Mouse (Mus musculus) urinary bladder, adult 18-20 months (tissue): ENCODE data around the gene Gm11084.

Experiments
- DNase-seq, 2 experiments: peaks; one replicate each; pipeline ENCODE4 v3.0.0; 2022; ENCODE audit warnings: low spot score in 2 of 2, mixed read lengths in 2 of 2

Gm11084 gene

GRCm38 (mm10) chr2:72952979-72953378 is 33.5 kb downstream of the Gm11084 start:
- no peak for DNase-seq

GRCm38 (mm10) chr2:72935937-72936336 is 50.6 kb downstream of the Gm11084 start:
- DNase-seq, result no peak

GRCm38 (mm10) chr2:72932186-72932585 is 54.3 kb downstream of the Gm11084 start:
- DNase-seq, result no peak

- no peak for DNase-seq
Observed at GRCm38 (mm10) chr2:72924981-72925380, 61.5 kb downstream of the Gm11084 start.
